Mouse (Mus musculus): ENCODE results near the gene Aqp9. TPM values are rescaled to one million over a fixed set of nuclear protein-coding genes. Genes with fewer than 3 reads are reported as not detected.

Gene Aqp9
- polyA plus RNA-seq, 1 experiment from 2014 or later, result 0.58 TPM

GRCm38 (mm10) chr9:71187396-71187795 is 18.9 kb upstream of the Aqp9 start:
- Histone ChIP-seq H3K27ac (no peak overlapping the region), H3K4me3 (replicated peaks) (no peak overlapping the region), H3K36me3 (no peaks in the 10 kb centered on the region), H3K27me3 (no peaks in the 10 kb centered on the region), H3K4me1 (replicated peaks) (peaks cover 5% of the 10 kb centered on the region; the same call in 1 of the 2 replicates), H3K9me3 (no peaks in the 10 kb centered on the region), H3K4me2 (replicated peaks) (no peak overlapping the region), H3K9ac (replicated peaks) (no peak overlapping the region)
- 93% methylated on average over 7 of the region's 7 CpGs for WGBS
- no peak for ATAC-seq

- Histone ChIP-seq H3K9me3 (no peaks in the 10 kb centered on the region), H3K4me3 (replicated peaks) (no peak overlapping the region), H3K4me1 (replicated peaks) (peaks cover 5% of the 10 kb centered on the region; the same call in 1 of the 2 replicates), H3K9ac (replicated peaks) (no peak overlapping the region), H3K27ac (no peak overlapping the region), H3K4me2 (replicated peaks) (no peak overlapping the region), H3K27me3 (no peaks in the 10 kb centered on the region), H3K36me3 (no peaks in the 10 kb centered on the region)
- WGBS, result 85% methylated on average over 2 of the region's 2 CpGs
- ATAC-seq, result no peak
Measured at GRCm38 (mm10) chr9:71185823-71186222, 17.3 kb upstream of the Aqp9 start.

- H3K9ac ChIP-seq (replicated peaks), result no peak overlapping the region
- no peak overlapping the region for H3K27ac ChIP-seq
- peaks cover 5% of the 10 kb centered on the region; the same call in 1 of the 2 replicates for H3K4me1 ChIP-seq (replicated peaks)
- no peaks in the 10 kb centered on the region for H3K27me3 ChIP-seq
- H3K4me3 ChIP-seq (replicated peaks), result no peak overlapping the region
- no peak overlapping the region for H3K4me2 ChIP-seq (replicated peaks)
- no peak for ATAC-seq
- no peaks in the 10 kb centered on the region for H3K9me3 ChIP-seq
- no peaks in the 10 kb centered on the region for H3K36me3 ChIP-seq
Measured at GRCm38 (mm10) chr9:71185285-71185684, 16.8 kb upstream of the Aqp9 start.

GRCm38 (mm10) chr9:71179964-71180700 is 11.7 kb upstream of the Aqp9 start:
- no peak for ATAC-seq
- H3K4me2 ChIP-seq (replicated peaks), result no peak overlapping the region
- H3K27ac ChIP-seq, result no peak overlapping the region
- H3K4me3 ChIP-seq (replicated peaks), result no peak overlapping the region
- H3K9ac ChIP-seq (replicated peaks), result no peak overlapping the region
- no peaks in the 10 kb centered on the region for H3K9me3 ChIP-seq
- no peaks in the 10 kb centered on the region for H3K4me1 ChIP-seq (replicated peaks)
- H3K36me3 ChIP-seq, result no peaks in the 10 kb centered on the region
- WGBS, result 79% methylated on average over 8 of the region's 8 CpGs
- H3K27me3 ChIP-seq, result no peaks in the 10 kb centered on the region

GRCm38 (mm10) chr9:71179276-71179896 is 10.9 kb upstream of the Aqp9 start:
- 81% methylated on average over 6 of the region's 6 CpGs for WGBS
- Histone ChIP-seq H3K27me3 (no peaks in the 10 kb centered on the region), H3K36me3 (no peaks in the 10 kb centered on the region), H3K4me3 (replicated peaks) (no peak overlapping the region), H3K27ac (no peak overlapping the region), H3K9ac (replicated peaks) (no peak overlapping the region), H3K9me3 (no peaks in the 10 kb centered on the region), H3K4me1 (replicated peaks) (no peaks in the 10 kb centered on the region), H3K4me2 (replicated peaks) (no peak overlapping the region)
- ATAC-seq, result no peak

- no peaks in the 10 kb centered on the region for H3K9me3 ChIP-seq
- WGBS, result 88% methylated on average over 1 of the region's 1 CpGs
- no peaks in the 10 kb centered on the region for H3K27me3 ChIP-seq
- no peak for ATAC-seq
- H3K4me3 ChIP-seq (replicated peaks), result no peak overlapping the region
- no peak overlapping the region for H3K27ac ChIP-seq
- no peaks in the 10 kb centered on the region for H3K4me1 ChIP-seq (replicated peaks)
- H3K36me3 ChIP-seq, result no peaks in the 10 kb centered on the region
- no peak overlapping the region for H3K4me2 ChIP-seq (replicated peaks)
- no peak overlapping the region for H3K9ac ChIP-seq (replicated peaks)
Measured at GRCm38 (mm10) chr9:71175686-71176085, 7.2 kb upstream of the Aqp9 start.

GRCm38 (mm10) chr9:71174316-71174975 is 6.0 kb upstream of the Aqp9 start:
- Histone ChIP-seq H3K27me3 (no peaks in the 10 kb centered on the region), H3K27ac (no peak overlapping the region), H3K4me2 (replicated peaks) (no peak overlapping the region), H3K9me3 (no peaks in the 10 kb centered on the region), H3K36me3 (no peaks in the 10 kb centered on the region), H3K4me1 (replicated peaks) (no peaks in the 10 kb centered on the region), H3K4me3 (replicated peaks) (no peak overlapping the region), H3K9ac (replicated peaks) (no peak overlapping the region)
- 87% methylated on average over 5 of the region's 5 CpGs for WGBS
- no peak for ATAC-seq

GRCm38 (mm10) chr9:71173533-71173932 is 5.1 kb upstream of the Aqp9 start:
- H3K27ac ChIP-seq, result no peak overlapping the region
- no peak overlapping the region for H3K9ac ChIP-seq (replicated peaks)
- no peaks in the 10 kb centered on the region for H3K9me3 ChIP-seq
- no peak for ATAC-seq
- 0 out of 2 replicates have a peak, but pooled peaks cover 3% of the 10 kb centered on the region for H3K4me1 ChIP-seq (replicated peaks)
- H3K4me3 ChIP-seq (replicated peaks), result no peak overlapping the region
- H3K4me2 ChIP-seq (replicated peaks), result no peak overlapping the region
- H3K27me3 ChIP-seq, result no peaks in the 10 kb centered on the region
- WGBS, result 73% methylated on average over 9 of the region's 9 CpGs
- H3K36me3 ChIP-seq, result no peaks in the 10 kb centered on the region

GRCm38 (mm10) chr9:71167473-71168215 is 838 bp downstream of the Aqp9 start:
- ATAC-seq, result no peak
- H3K9me3 ChIP-seq, result no peaks in the 10 kb centered on the region
- no peak overlapping the region for H3K4me3 ChIP-seq (replicated peaks)
- 17% methylated on average over 2 of the region's 2 CpGs for WGBS
- H3K4me1 ChIP-seq (replicated peaks), result peaks cover 12% of the 10 kb centered on the region
- peak overlapping the region; percentile 47; the same call in 1 of the 2 replicates for H3K27ac ChIP-seq
- H3K27me3 ChIP-seq, result no peaks in the 10 kb centered on the region
- H3K36me3 ChIP-seq, result no peaks in the 10 kb centered on the region
- no peak overlapping the region for H3K9ac ChIP-seq (replicated peaks)
- H3K4me2 ChIP-seq (replicated peaks), result no peak overlapping the region

GRCm38 (mm10) chr9:71166871-71167465 is 1.5 kb downstream of the Aqp9 start:
- 0 out of 2 replicates have a peak overlapping the region, but pooled peaks have one; percentile 47 for H3K27ac ChIP-seq
- H3K27me3 ChIP-seq, result no peaks in the 10 kb centered on the region
- H3K4me2 ChIP-seq (replicated peaks), result no peak overlapping the region
- no peaks in the 10 kb centered on the region for H3K36me3 ChIP-seq
- H3K9me3 ChIP-seq, result no peaks in the 10 kb centered on the region
- H3K9ac ChIP-seq (replicated peaks), result no peak overlapping the region
- no peak for ATAC-seq
- H3K4me3 ChIP-seq (replicated peaks), result no peak overlapping the region
- peaks cover 12% of the 10 kb centered on the region for H3K4me1 ChIP-seq (replicated peaks)
- WGBS, result 59% methylated on average over 5 of the region's 5 CpGs

GRCm38 (mm10) chr9:71166019-71166705 is 2.3 kb downstream of the Aqp9 start:
- no peaks in the 10 kb centered on the region for H3K36me3 ChIP-seq
- H3K4me3 ChIP-seq (replicated peaks), result no peak overlapping the region
- H3K4me2 ChIP-seq (replicated peaks), result no peak overlapping the region
- H3K9me3 ChIP-seq, result no peaks in the 10 kb centered on the region
- H3K4me1 ChIP-seq (replicated peaks), result peaks cover 12% of the 10 kb centered on the region
- 90% methylated on average over 5 of the region's 5 CpGs for WGBS
- no peaks in the 10 kb centered on the region for H3K27me3 ChIP-seq
- H3K27ac ChIP-seq, result no peak overlapping the region
- no peak for ATAC-seq
- no peak overlapping the region for H3K9ac ChIP-seq (replicated peaks)

Measured in midbrain, embryonic 13.5 days (tissue).